Mouse (Mus musculus): ENCODE results near the gene Rptor. TPM values are rescaled to one million over a fixed set of nuclear protein-coding genes. Genes with fewer than 3 reads are reported as not detected.

The Rptor gene
- polyA plus RNA-seq, 1 experiment from 2014 or later, result 12.4 TPM

DNA sequence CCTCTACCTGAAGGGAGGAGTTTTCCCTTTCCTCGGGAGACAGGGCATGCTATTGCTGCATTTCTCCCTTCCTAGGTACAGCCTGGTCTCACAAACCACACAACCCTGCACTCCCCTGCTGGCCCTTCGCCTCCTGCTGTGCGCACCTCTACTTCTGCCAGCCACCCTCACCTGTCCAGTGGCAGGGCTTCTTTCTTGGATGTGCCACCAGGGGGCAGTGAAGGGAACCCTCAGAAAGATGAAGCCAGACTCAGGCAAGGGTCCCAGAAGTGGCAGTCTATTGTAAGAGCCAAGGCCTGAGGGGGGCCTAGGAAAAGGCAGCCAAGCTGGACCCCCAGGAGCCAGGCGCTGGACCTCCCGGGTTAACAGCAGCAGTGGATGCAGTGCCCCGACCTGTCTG, 332.8 kb downstream of the Rptor start:
- no peak overlapping the region for H3K9ac ChIP-seq (ENCODE audit: low read depth, low read length)
- 23% methylated on average over 6 of the region's 6 CpGs for WGBS
- no peak overlapping the region for H3K27ac ChIP-seq (ENCODE audit: low read depth, low read length)

DNA sequence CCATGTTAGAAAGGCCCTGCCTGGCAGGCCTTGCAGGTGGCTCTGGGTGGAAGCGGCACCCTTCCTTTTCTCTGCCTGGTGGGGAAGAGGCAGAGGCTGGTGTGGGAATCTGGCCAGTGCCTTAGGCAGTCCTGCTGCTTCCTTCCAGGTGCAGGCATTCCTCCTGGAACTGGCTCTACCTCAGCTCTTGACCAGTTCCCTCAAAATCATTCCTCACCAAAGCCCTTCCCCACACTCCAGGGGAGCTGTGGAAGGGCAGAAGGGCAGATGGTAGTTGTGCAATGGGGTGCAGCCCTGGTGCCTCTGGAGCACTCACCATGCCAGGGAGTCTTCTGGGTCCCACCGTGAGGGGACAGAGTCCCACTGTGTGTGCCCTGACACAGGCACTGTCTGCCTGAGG, 333.8 kb downstream of the Rptor start:
- Histone ChIP-seq H3K9ac (ENCODE audit: low read depth, low read length) (no peak overlapping the region), H3K4me3 (ENCODE audit: low read depth, low read length) (no peak overlapping the region), H3K4me2 (replicated peaks; ENCODE audit: low read depth, low read length) (no peak overlapping the region), H3K4me1 (replicated peaks; ENCODE audit: control insufficient read depth, insufficient read depth, low read length) (peaks cover 6% of the 10 kb centered on the region; the same call in 1 of the 2 replicates), H3K9me3 (ENCODE audit: control insufficient read depth, low read length) (no peaks in the 10 kb centered on the region), H3K27me3 (ENCODE audit: control insufficient read depth, insufficient read depth, low read length) (peaks cover 7% of the 10 kb centered on the region), H3K27ac (ENCODE audit: low read depth, low read length) (no peak overlapping the region), H3K36me3 (ENCODE audit: control insufficient read depth, insufficient read depth, low read length) (no peaks in the 10 kb centered on the region)
- DNase-seq (ENCODE audit: low spot score) (no peak), ATAC-seq (ENCODE audit: low FRiP score) (no peak)
- WGBS, result 79% methylated on average over 2 of the region's 2 CpGs

More for the DNA sequence above, 332.8 kb downstream of the Rptor start:
- DNase-seq (ENCODE audit: low spot score), result peak; percentile 79
- no peak for ATAC-seq (ENCODE audit: low FRiP score)
- H3K4me2 ChIP-seq (replicated peaks; ENCODE audit: low read depth, low read length), result no peak overlapping the region
- H3K4me1 ChIP-seq (replicated peaks; ENCODE audit: control insufficient read depth, insufficient read depth, low read length), result peaks cover 6% of the 10 kb centered on the region; the same call in 1 of the 2 replicates
- no peaks in the 10 kb centered on the region for H3K9me3 ChIP-seq (ENCODE audit: control insufficient read depth, low read length)
- H3K27me3 ChIP-seq (ENCODE audit: control insufficient read depth, insufficient read depth, low read length), result peaks cover 2% of the 10 kb centered on the region; the same call in 1 of the 2 replicates
- H3K4me3 ChIP-seq (ENCODE audit: low read depth, low read length), result no peak overlapping the region
- H3K36me3 ChIP-seq (ENCODE audit: control insufficient read depth, insufficient read depth, low read length), result no peaks in the 10 kb centered on the region

DNA sequence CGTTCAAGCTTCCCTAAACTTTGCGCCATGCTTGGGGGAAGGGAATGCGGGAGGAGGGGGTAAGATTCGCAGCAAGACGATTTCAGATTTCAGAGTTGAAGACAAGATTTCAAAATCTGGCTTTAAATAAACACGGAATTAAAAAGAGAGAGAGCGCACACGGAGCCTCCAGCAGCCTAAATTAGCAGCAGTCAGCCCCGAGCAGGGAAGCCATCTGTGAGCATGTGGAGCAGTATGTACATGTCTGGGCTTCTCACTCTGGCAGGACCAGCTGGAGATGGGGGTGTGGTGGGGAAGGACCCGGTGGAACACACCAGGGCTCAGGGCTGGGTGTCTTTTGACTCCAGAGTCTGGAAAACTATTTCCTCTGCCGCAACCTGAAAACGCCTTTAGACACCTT, 334.5 kb downstream of the Rptor start:
- H3K9ac ChIP-seq (ENCODE audit: low read depth, low read length), result no peak overlapping the region
- WGBS, result 58% methylated on average over 12 of the region's 12 CpGs

DNA sequence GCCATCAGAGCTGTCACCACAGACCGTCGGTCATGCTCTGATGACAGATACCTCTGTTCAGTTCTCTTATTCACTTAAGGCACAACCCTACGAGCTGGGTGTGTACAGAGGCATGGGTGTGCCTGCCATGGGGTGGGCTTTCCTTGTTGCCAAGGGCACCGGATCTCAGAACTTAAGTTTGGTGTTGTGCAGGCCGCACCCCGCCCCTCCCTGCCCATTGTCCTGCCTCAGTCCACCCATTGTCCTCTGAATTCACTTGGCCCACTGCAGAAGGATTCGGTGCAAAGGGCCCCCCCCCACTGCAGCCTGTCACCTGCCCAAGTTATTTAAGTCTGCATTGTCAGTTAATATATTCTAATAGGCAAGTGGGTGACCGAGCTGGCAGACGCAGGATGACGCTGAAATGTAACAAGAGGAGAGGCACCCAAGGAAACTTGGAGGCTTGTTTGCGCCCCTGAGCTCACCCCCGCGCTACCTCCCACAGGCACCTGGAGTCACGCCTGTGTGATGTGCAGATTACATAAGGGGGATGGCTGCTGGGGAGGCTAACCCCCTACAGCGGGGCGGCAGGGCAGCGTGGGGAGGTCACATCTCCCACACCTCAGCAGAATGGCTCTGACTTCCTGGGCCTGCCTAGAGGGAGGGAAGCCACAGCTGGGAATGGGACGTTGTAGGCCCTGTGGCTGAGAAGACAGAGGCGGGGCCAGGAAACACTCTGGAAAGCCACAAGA, 335.2 kb downstream of the Rptor start:
- Histone ChIP-seq H3K27ac (ENCODE audit: low read depth, low read length) (no peak overlapping the region), H3K4me2 (replicated peaks; ENCODE audit: low read depth, low read length) (no peak overlapping the region), H3K4me1 (replicated peaks; ENCODE audit: control insufficient read depth, insufficient read depth, low read length) (peaks cover 6% of the 10 kb centered on the region; the same call in 1 of the 2 replicates), H3K9ac (ENCODE audit: low read depth, low read length) (no peak overlapping the region), H3K36me3 (ENCODE audit: control insufficient read depth, insufficient read depth, low read length) (no peaks in the 10 kb centered on the region), H3K9me3 (ENCODE audit: control insufficient read depth, low read length) (no peaks in the 10 kb centered on the region), H3K27me3 (ENCODE audit: control insufficient read depth, insufficient read depth, low read length) (peaks cover 7% of the 10 kb centered on the region), H3K4me3 (ENCODE audit: low read depth, low read length) (no peak overlapping the region)
- no peak for DNase-seq (ENCODE audit: low spot score)
- no peak for ATAC-seq (ENCODE audit: low FRiP score)
- WGBS, result 52% methylated on average over 19 of the region's 19 CpGs

More for the DNA sequence above, 334.5 kb downstream of the Rptor start:
- Histone ChIP-seq H3K4me2 (replicated peaks; ENCODE audit: low read depth, low read length) (no peak overlapping the region; the same call in 1 of the 2 replicates), H3K4me1 (replicated peaks; ENCODE audit: control insufficient read depth, insufficient read depth, low read length) (peaks cover 6% of the 10 kb centered on the region; the same call in 1 of the 2 replicates), H3K36me3 (ENCODE audit: control insufficient read depth, insufficient read depth, low read length) (no peaks in the 10 kb centered on the region), H3K27ac (ENCODE audit: low read depth, low read length) (no peak overlapping the region), H3K27me3 (ENCODE audit: control insufficient read depth, insufficient read depth, low read length) (peaks cover 7% of the 10 kb centered on the region), H3K4me3 (ENCODE audit: low read depth, low read length) (no peak overlapping the region), H3K9me3 (ENCODE audit: control insufficient read depth, low read length) (no peaks in the 10 kb centered on the region)
- no peak for ATAC-seq (ENCODE audit: low FRiP score)
- no peak for DNase-seq (ENCODE audit: low spot score)

DNA sequence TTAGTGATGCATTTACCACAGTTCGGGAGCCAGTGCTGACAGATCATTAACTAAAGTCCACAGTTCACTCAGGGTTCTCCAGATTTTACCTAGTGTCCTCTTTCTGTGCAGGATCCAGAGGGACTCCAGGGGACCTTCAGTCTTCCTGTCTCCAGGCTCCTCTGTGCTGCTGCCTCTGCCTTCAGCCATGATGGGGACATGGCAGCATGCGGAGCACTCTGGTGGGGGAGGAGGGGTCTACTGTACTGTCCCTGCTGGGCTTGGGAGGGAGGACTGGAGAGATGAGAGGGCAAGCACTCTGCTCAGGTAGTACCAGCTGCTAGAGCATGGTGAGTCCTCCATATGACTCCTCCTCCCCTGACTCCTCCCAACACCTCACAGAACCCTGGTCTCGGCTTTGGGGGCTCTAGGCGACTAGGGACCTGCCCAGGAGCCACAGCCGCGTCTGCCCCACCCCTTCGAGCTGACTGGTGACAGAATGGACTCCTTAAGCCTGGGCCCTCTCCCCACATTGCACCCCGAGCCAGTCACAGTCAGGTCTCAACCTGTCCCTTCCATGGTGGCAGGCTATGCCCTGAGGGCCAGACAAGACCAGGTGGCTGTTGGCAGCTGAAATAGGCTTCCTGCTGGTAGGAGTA, 336.5 kb downstream of the Rptor start:
- no peak overlapping the region for H3K4me3 ChIP-seq (ENCODE audit: low read depth, low read length)
- DNase-seq (ENCODE audit: low spot score), result no peak
- no peaks in the 10 kb centered on the region for H3K9me3 ChIP-seq (ENCODE audit: control insufficient read depth, low read length)
- 42% methylated on average over 8 of the region's 8 CpGs for WGBS
- no peaks in the 10 kb centered on the region for H3K36me3 ChIP-seq (ENCODE audit: control insufficient read depth, insufficient read depth, low read length)
- peaks cover 7% of the 10 kb centered on the region for H3K27me3 ChIP-seq (ENCODE audit: control insufficient read depth, insufficient read depth, low read length)
- no peak for ATAC-seq (ENCODE audit: low FRiP score)
- no peak overlapping the region for H3K27ac ChIP-seq (ENCODE audit: low read depth, low read length)
- peaks cover 11% of the 10 kb centered on the region; the same call in 1 of the 2 replicates for H3K4me1 ChIP-seq (replicated peaks; ENCODE audit: control insufficient read depth, insufficient read depth, low read length)
- H3K9ac ChIP-seq (ENCODE audit: low read depth, low read length), result no peak overlapping the region
- H3K4me2 ChIP-seq (replicated peaks; ENCODE audit: low read depth, low read length), result no peak overlapping the region

DNA sequence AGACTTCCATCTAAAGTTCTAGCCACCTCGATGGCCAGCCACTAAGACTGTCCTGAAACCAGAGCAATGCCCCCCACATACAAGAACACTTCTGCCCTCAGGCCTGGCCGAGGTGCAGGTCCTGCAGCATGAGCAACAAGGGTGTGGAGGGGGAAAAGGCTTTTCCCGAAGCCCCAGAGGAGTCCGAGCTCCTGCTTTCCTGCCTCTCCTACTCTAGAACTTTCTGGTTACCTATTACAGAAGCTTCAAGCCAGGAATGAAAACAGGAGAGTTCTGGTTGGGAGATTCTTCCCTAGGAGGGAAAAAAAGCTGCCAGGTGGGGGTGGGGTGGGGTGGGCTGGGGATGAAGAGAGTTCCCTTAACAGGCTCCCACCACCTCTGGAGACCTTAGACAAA, 337.0 kb downstream of the Rptor start:
- WGBS, result 77% methylated on average over 4 of the region's 4 CpGs
- Histone ChIP-seq H3K4me1 (replicated peaks; ENCODE audit: control insufficient read depth, insufficient read depth, low read length) (peaks cover 11% of the 10 kb centered on the region; the same call in 1 of the 2 replicates), H3K27me3 (ENCODE audit: control insufficient read depth, insufficient read depth, low read length) (peaks cover 7% of the 10 kb centered on the region), H3K4me3 (ENCODE audit: low read depth, low read length) (no peak overlapping the region), H3K36me3 (ENCODE audit: control insufficient read depth, insufficient read depth, low read length) (no peaks in the 10 kb centered on the region), H3K4me2 (replicated peaks; ENCODE audit: low read depth, low read length) (no peak overlapping the region), H3K9ac (ENCODE audit: low read depth, low read length) (no peak overlapping the region), H3K27ac (ENCODE audit: low read depth, low read length) (no peak overlapping the region), H3K9me3 (ENCODE audit: control insufficient read depth, low read length) (no peaks in the 10 kb centered on the region)
- ATAC-seq (ENCODE audit: low FRiP score) (no peak), DNase-seq (ENCODE audit: low spot score) (no peak)

DNA sequence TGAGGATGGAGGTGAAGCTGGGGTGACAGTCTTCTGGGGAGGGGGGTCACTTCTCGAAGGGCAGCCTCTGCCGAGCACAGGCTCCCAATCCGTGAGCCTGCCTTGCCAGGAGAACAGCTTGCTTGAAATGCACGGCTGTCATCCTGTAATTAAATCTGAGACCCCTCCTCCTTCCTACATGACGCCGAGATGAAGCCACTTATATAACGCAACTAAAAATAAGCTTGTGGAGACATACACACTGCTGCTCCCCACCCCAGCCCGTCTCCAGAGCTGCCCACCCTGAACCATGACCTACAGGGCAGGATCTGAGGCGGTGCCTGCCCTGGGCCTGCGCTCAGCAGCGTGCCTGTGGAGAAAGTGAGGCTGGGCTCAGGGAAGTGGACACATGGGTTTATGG, 337.4 kb downstream of the Rptor start:
- Histone ChIP-seq H3K4me2 (replicated peaks; ENCODE audit: low read depth, low read length) (no peak overlapping the region), H3K4me1 (replicated peaks; ENCODE audit: control insufficient read depth, insufficient read depth, low read length) (peaks cover 11% of the 10 kb centered on the region; the same call in 1 of the 2 replicates), H3K4me3 (ENCODE audit: low read depth, low read length) (no peak overlapping the region), H3K9ac (ENCODE audit: low read depth, low read length) (no peak overlapping the region), H3K27me3 (ENCODE audit: control insufficient read depth, insufficient read depth, low read length) (peaks cover 7% of the 10 kb centered on the region), H3K27ac (ENCODE audit: low read depth, low read length) (no peak overlapping the region), H3K36me3 (ENCODE audit: control insufficient read depth, insufficient read depth, low read length) (no peaks in the 10 kb centered on the region), H3K9me3 (ENCODE audit: control insufficient read depth, low read length) (no peaks in the 10 kb centered on the region)
- WGBS, result 63% methylated on average over 11 of the region's 11 CpGs
- DNase-seq (ENCODE audit: low spot score) (no peak), ATAC-seq (ENCODE audit: low FRiP score) (no peak)

DNA sequence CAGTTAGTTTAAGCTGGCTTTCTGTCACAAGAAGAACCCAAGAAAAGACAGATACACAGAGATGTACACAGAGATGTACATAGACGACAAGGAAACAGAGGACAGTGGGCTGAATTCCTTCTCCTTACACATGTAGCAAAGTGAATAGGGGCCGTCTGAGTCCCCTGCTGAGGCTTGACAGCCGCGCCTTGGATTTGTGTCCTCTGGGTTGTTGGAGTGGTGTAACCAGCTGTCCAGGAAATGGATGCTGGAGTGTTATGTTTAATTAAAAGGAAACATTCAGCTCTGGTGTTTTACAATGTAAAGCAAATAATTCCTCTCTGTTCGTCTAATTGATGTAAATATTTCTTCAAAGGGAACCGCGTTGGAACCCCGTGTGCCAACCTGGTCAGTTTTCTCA, 339.1 kb downstream of the Rptor start:
- no peak overlapping the region; the same call in 1 of the 2 replicates for H3K9ac ChIP-seq (ENCODE audit: low read depth, low read length)

More for the DNA sequence above, 339.1 kb downstream of the Rptor start:
- Histone ChIP-seq H3K9me3 (ENCODE audit: control insufficient read depth, low read length) (no peaks in the 10 kb centered on the region), H3K36me3 (ENCODE audit: control insufficient read depth, insufficient read depth, low read length) (no peaks in the 10 kb centered on the region), H3K4me2 (replicated peaks; ENCODE audit: low read depth, low read length) (peak overlapping the region; percentile 100), H3K27ac (ENCODE audit: low read depth, low read length) (0 out of 2 replicates have a peak overlapping the region, but pooled peaks have one; percentile 51), H3K4me1 (replicated peaks; ENCODE audit: control insufficient read depth, insufficient read depth, low read length) (peaks cover 9% of the 10 kb centered on the region; the same call in 1 of the 2 replicates), H3K27me3 (ENCODE audit: control insufficient read depth, insufficient read depth, low read length) (peaks cover 7% of the 10 kb centered on the region), H3K4me3 (ENCODE audit: low read depth, low read length) (peak overlapping the region; percentile 68)
- ATAC-seq (ENCODE audit: low FRiP score), result no peak
- no peak for DNase-seq (ENCODE audit: low spot score)
- 9% methylated on average over 8 of the region's 8 CpGs for WGBS
